Mouse (Mus musculus): ENCODE results near the gene Il5. TPM values are rescaled to one million over a fixed set of nuclear protein-coding genes. Genes with fewer than 3 reads are reported as not detected.

Gene Il5
- polyA plus RNA-seq, 1 experiment from 2014 or later: 0.81 TPM

GRCm38 (mm10) chr11:53770125-53770791 is 49.7 kb downstream of the Il5 start:
- DNase-seq (ENCODE audit: low spot score): peak; percentile 71

GRCm38 (mm10) chr11:53771001-53771744 is 50.6 kb downstream of the Il5 start:
- no peak for DNase-seq (ENCODE audit: low spot score)

GRCm38 (mm10) chr11:53772536-53772935 is 51.9 kb downstream of the Il5 start:
- DNase-seq (ENCODE audit: low spot score): no peak

- DNase-seq (ENCODE audit: low spot score): no peak
These were observed 52.5 kb downstream of the Il5 start, which contains the start of gene Gm17334 for GRCm38 (mm10) chr11:53773087-53773486. TSS of gene Gm17334 (minus strand) at chr11:53773187.

- no peak for DNase-seq (ENCODE audit: low spot score)
These were observed 53.2 kb downstream of the Il5 start for GRCm38 (mm10) chr11:53773641-53774360.

Small RNAs within 50 kb of the gene (microRNA-seq; reads per million reads assigned to microRNA genes)
- gene Mir7671 (ENCODE audit: borderline number of aligned reads): not detected

Other genes with a start within 250 kb of the Il5 start
- gene Gm9945, start 240.6 kb upstream of the Il5 start, polyA plus RNA-seq (2015; fragmentation: Nextera tagmentation; extraction: Ambion mirVana): not detected in 2 replicates
- 0.05 and 0.15 TPM in 2 replicates for gene Sowaha, start 240.5 kb upstream of the Il5 start, polyA plus RNA-seq (2015; fragmentation: Nextera tagmentation; extraction: Ambion mirVana)
- 11.1 and 12.1 TPM in 2 replicates for gene Sept8, start 201.5 kb upstream of the Il5 start, polyA plus RNA-seq (2015; fragmentation: Nextera tagmentation; extraction: Ambion mirVana)
- 23.8 and 25.1 TPM in 2 replicates for gene Kif3a, start 153.4 kb upstream of the Il5 start, polyA plus RNA-seq (2015; fragmentation: Nextera tagmentation; extraction: Ambion mirVana)
- 1.2 and 1.5 TPM in 2 replicates for gene Il4, start 102.1 kb upstream of the Il5 start, polyA plus RNA-seq (2015; fragmentation: Nextera tagmentation; extraction: Ambion mirVana)
- 1.0 and 1.3 TPM in 2 replicates for gene Il13, start 86.1 kb upstream of the Il5 start, polyA plus RNA-seq (2015; fragmentation: Nextera tagmentation; extraction: Ambion mirVana)
- gene Rad50, start 13.5 kb upstream of the Il5 start, polyA plus RNA-seq (2015; fragmentation: Nextera tagmentation; extraction: Ambion mirVana): 40.0 and 44.8 TPM in 2 replicates
- 105 and 114 TPM in 2 replicates for gene Irf1, start 49.2 kb downstream of the Il5 start, polyA plus RNA-seq (2015; fragmentation: Nextera tagmentation; extraction: Ambion mirVana)
- gene Gm17334, start 52.4 kb downstream of the Il5 start, polyA plus RNA-seq (2015; fragmentation: Nextera tagmentation; extraction: Ambion mirVana): 0.94 and 1.2 TPM in 2 replicates
- 24.2 and 25.5 TPM in 2 replicates for gene Gm12216, start 138.5 kb downstream of the Il5 start, polyA plus RNA-seq (2015; fragmentation: Nextera tagmentation; extraction: Ambion mirVana)
- 12.6 and 12.8 TPM in 2 replicates for gene Slc22a5, start 170.9 kb downstream of the Il5 start, polyA plus RNA-seq (2015; fragmentation: Nextera tagmentation; extraction: Ambion mirVana)